Mouse (Mus musculus) megakaryocyte progenitor cell, adult 5-6 weeks (primary cell): ENCODE data around the gene Lrrc75a. TPM values are rescaled to one million over a fixed set of nuclear protein-coding genes. Genes with fewer than 3 reads are reported as not detected.

Experiments used
- ATAC-seq: replicated peaks from 2 replicates; pipeline ENCODE4 v1.8.0; 2016; ENCODE audit warnings: mild to moderate bottlenecking, moderate TSS enrichment, inconsistent platforms; ENCODE audit not compliant: poor library complexity
- total RNA-seq, 2 experiments: library from RNA; stranded (forward) in 1 of 2; stranded (reverse) in 1 of 2; fragments of 157-497, 149-512 nt in 1 of 2; fragments of 200-1000 nt in 1 of 2; gene quantifications; 2 replicates each; pipeline versions ENCODE4 v1.2.3 to v1.2.4; 2015 to 2017

The Lrrc75a gene
- total RNA-seq, 2 experiments from 2014 or later = 2.2 to 3.6 TPM

- ATAC-seq = peak; percentile 47
These were observed 2.4 kb downstream of the Lrrc75a start for GRCm38 (mm10) chr11:62645732-62646494.

- no peak for ATAC-seq
These were observed 3.0 kb downstream of the Lrrc75a start for GRCm38 (mm10) chr11:62645337-62645675.

- ATAC-seq = no peak
These were observed 3.6 kb downstream of the Lrrc75a start for GRCm38 (mm10) chr11:62644602-62645336.

- no peak for ATAC-seq
These were observed 4.5 kb downstream of the Lrrc75a start for GRCm38 (mm10) chr11:62643681-62644363.

GRCm38 (mm10) chr11:62643011-62643631, 5.2 kb downstream of the Lrrc75a start:
- peak; percentile 35 for ATAC-seq

- ATAC-seq = no peak
These were observed 6.1 kb downstream of the Lrrc75a start for GRCm38 (mm10) chr11:62642023-62642844.

GRCm38 (mm10) chr11:62640378-62640777, 7.9 kb downstream of the Lrrc75a start:
- no peak for ATAC-seq

GRCm38 (mm10) chr11:62638402-62638801, 9.9 kb downstream of the Lrrc75a start:
- ATAC-seq = no peak

GRCm38 (mm10) chr11:62637806-62638205, 10.5 kb downstream of the Lrrc75a start:
- ATAC-seq = no peak

- ATAC-seq = no peak
These were observed 10.9 kb downstream of the Lrrc75a start for GRCm38 (mm10) chr11:62637401-62637800.

GRCm38 (mm10) chr11:62636840-62637221, 11.5 kb downstream of the Lrrc75a start:
- no peak; the same call in 1 of the 2 replicates for ATAC-seq

- ATAC-seq = no peak
These were observed 12.1 kb downstream of the Lrrc75a start for GRCm38 (mm10) chr11:62636105-62636839.

GRCm38 (mm10) chr11:62635406-62635805, 12.9 kb downstream of the Lrrc75a start:
- ATAC-seq = no peak

GRCm38 (mm10) chr11:62631138-62631537, 17.2 kb downstream of the Lrrc75a start:
- no peak for ATAC-seq

GRCm38 (mm10) chr11:62630225-62630821, 18.0 kb downstream of the Lrrc75a start:
- ATAC-seq = no peak

- ATAC-seq = peak; percentile 54
These were observed 18.7 kb downstream of the Lrrc75a start for GRCm38 (mm10) chr11:62629352-62630224.

GRCm38 (mm10) chr11:62624341-62625291, 23.7 kb downstream of the Lrrc75a start:
- peak; percentile 78 for ATAC-seq
